Mouse (Mus musculus): ENCODE results near the gene Ciz1.

Ciz1 gene

GRCm38 (mm10) chr2:32319586-32320580 lies 32.2 kb upstream of the Ciz1 start:
- in situ Hi-C loops (cut with MboI): no loop called here

- in situ Hi-C loops (cut with MboI): no loop called here
Observed at GRCm38 (mm10) chr2:32320721-32321120, 31.4 kb upstream of the Ciz1 start.

- in situ Hi-C loops (cut with MboI): no loop called here
Observed at GRCm38 (mm10) chr2:32321591-32322298, 30.4 kb upstream of the Ciz1 start.

GRCm38 (mm10) chr2:32322754-32323741 lies 29.1 kb upstream of the Ciz1 start:
- in situ Hi-C loops (cut with MboI): no loop called here

- in situ Hi-C loops (cut with MboI): no loop called here
Observed at GRCm38 (mm10) chr2:32324322-32324721, 27.8 kb upstream of the Ciz1 start.

- in situ Hi-C loops (cut with MboI): no loop called here
Observed at GRCm38 (mm10) chr2:32325342-32325741, 26.8 kb upstream of the Ciz1 start.

GRCm38 (mm10) chr2:32327200-32327599 lies 24.9 kb upstream of the Ciz1 start:
- in situ Hi-C loops (cut with MboI): no loop called here

- in situ Hi-C loops (cut with MboI): no loop called here
Observed at GRCm38 (mm10) chr2:32328911-32329460, 23.1 kb upstream of the Ciz1 start.

GRCm38 (mm10) chr2:32329531-32329930 lies 22.6 kb upstream of the Ciz1 start:
- in situ Hi-C loops (cut with MboI): no loop called here

GRCm38 (mm10) chr2:32332159-32332558 lies 20.0 kb upstream of the Ciz1 start:
- in situ Hi-C loops (cut with MboI): no loop called here

GRCm38 (mm10) chr2:32335888-32336287 lies 16.2 kb upstream of the Ciz1 start:
- in situ Hi-C loops (cut with MboI): no loop called here

- in situ Hi-C loops (cut with MboI): no loop called here
Observed at GRCm38 (mm10) chr2:32339912-32340642, 12.1 kb upstream of the Ciz1 start.

- in situ Hi-C loops (cut with MboI): no loop called here
Observed at GRCm38 (mm10) chr2:32340836-32341633, 11.1 kb upstream of the Ciz1 start.

GRCm38 (mm10) chr2:32341634-32341939 lies 10.5 kb upstream of the Ciz1 start:
- in situ Hi-C loops (cut with MboI): no loop called here

- in situ Hi-C loops (cut with MboI): no loop called here
Observed at GRCm38 (mm10) chr2:32342039-32342438, 10.1 kb upstream of the Ciz1 start.

GRCm38 (mm10) chr2:32342539-32343350 lies 9.4 kb upstream of the Ciz1 start:
- in situ Hi-C loops (cut with MboI): no loop called here

GRCm38 (mm10) chr2:32343351-32343671 lies 8.8 kb upstream of the Ciz1 start:
- in situ Hi-C loops (cut with MboI): no loop called here

- in situ Hi-C loops (cut with MboI): no loop called here
Observed at GRCm38 (mm10) chr2:32344056-32344455, 8.1 kb upstream of the Ciz1 start.

GRCm38 (mm10) chr2:32344598-32345321 lies 7.4 kb upstream of the Ciz1 start:
- in situ Hi-C loops (cut with MboI): no loop called here
